Mouse (Mus musculus) G1E (cell line): ENCODE measurements at regions not wholly inside any gene's neighbourhood (a gene's known extent, or its start where the extent isn't known, plus 50 kb on each side); places are given as distances from the start of the nearest gene placed in this dataset.

ENCODE experiments used
- ATAC-seq: 2 replicates; pipeline ENCODE4 v1.8.0; 2016; ENCODE audit warnings: mild to moderate bottlenecking; ENCODE audit not compliant: insufficient number of reproducible peaks, poor library complexity, low FRiP score, severe bottlenecking; ENCODE audit errors: extremely low read depth
- DNase-seq: peaks from one replicate; pipeline ENCODE4 v3.0.0; 2012; ENCODE audit warnings: low spot score
- H3K27me3 ChIP-seq: 2 replicates; pipeline ENCODE4 v1.6.1; 2012; ENCODE audit warnings: mild to moderate bottlenecking, low read length, inconsistent platforms; ENCODE audit not compliant: insufficient read depth
- H3K36me3 ChIP-seq: replicated peaks from 2 replicates; pipeline ENCODE3; 2012; ENCODE audit warnings: mild to moderate bottlenecking, inconsistent platforms
- H3K4me1 ChIP-seq: 2 replicates; pipeline ENCODE4 v1.6.1; 2012; ENCODE audit warnings: low read depth, low read length, inconsistent platforms, mixed read lengths; ENCODE audit not compliant: insufficient read depth
- H3K4me3 ChIP-seq: 2 replicates; pipeline ENCODE4 v1.5.1; 2012; ENCODE audit warnings: low read depth, mild to moderate bottlenecking, inconsistent platforms, low read length, moderate library complexity, mixed read lengths
- H3K9me3 ChIP-seq: replicated peaks from 2 replicates; pipeline ENCODE4 v1.6.1; 2012; ENCODE audit warnings: inconsistent platforms
- CTCF ChIP-seq: IDR thresholded peaks from 2 replicates; pipeline ENCODE4 v1.5.1; 2012; ENCODE audit warnings: low read depth, low read length, inconsistent platforms, mixed read lengths
- GATA1 ChIP-seq: IDR thresholded peaks from 2 replicates; pipeline ENCODE4 v1.6.1; 2012; ENCODE audit warnings: borderline replicate concordance, low read length, inconsistent platforms, mixed read lengths
- GATA2 ChIP-seq: IDR thresholded peaks from 2 replicates; pipeline ENCODE4 v1.6.1; 2012; ENCODE audit warnings: low read depth, low read length, inconsistent platforms, borderline replicate concordance
- POLR2AphosphoS5 ChIP-seq: IDR thresholded peaks from 2 replicates; pipeline ENCODE4 v1.6.1; 2012; ENCODE audit warnings: low read depth, low read length, inconsistent platforms; ENCODE audit not compliant: insufficient replicate concordance
- TAL1 ChIP-seq: conservative IDR thresholded peaks from 2 replicates; pipeline ENCODE4 v1.6.1; 2012; ENCODE audit warnings: low read depth, low read length, inconsistent platforms, mixed read lengths

DNA sequence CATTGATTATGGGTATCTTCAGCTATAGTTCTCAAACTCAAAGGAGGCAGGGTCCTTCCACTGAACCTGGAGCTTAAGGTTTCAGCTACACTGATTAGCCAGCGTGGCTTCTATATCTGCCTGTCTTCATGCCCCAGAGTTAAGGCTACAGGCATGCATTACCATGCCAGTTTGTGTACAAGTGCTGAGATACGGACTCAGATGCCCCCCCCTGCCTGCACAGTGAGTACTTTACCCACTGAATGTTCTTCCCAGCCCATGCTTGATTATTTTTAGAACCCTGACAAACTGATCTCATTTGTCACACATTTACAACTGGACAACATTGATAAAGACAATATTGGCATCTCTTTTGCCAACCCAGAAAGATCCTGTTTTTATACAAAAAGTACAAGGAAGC lies 206.8 kb upstream of the Hey2 start:
- no peak for TF ChIP-seq POLR2AphosphoS5
- TF ChIP-seq CTCF, result no peak
- no peak for TF ChIP-seq TAL1
- TF ChIP-seq GATA1, result no peak
- no peak for TF ChIP-seq GATA2
- DNase-seq (no peak), ATAC-seq (no peak)
- no peak overlapping the region for H3K4me3 ChIP-seq
- H3K4me1 ChIP-seq, result peaks cover 9% of the 10 kb centered on the region
- no peaks in the 10 kb centered on the region for H3K9me3 ChIP-seq
- no peaks in the 10 kb centered on the region for H3K36me3 ChIP-seq
- H3K27me3 ChIP-seq, result no peaks in the 10 kb centered on the region

DNA sequence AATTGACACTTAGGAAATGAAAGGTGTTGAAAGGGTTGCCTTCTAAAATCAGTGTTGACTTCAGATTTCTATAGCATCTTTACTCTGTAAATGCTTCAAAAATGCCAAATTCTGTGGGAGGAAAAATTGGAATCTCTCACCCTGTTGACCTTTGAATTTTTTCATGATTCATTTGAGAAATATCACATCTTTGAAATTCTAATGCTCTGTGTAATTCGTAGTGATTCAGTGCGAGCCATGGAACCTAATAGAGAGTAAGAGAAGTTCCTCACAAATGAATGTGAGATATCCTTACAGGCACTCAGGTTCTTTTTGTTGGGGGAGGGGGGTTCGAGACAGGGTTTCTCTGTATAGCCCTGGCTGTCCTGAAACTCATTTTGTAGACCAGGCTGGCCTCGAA lies 193.0 kb upstream of the Hey2 start:
- Histone ChIP-seq H3K9me3 (no peaks in the 10 kb centered on the region), H3K27me3 (no peaks in the 10 kb centered on the region), H3K4me3 (no peak overlapping the region), H3K4me1 (no peaks in the 10 kb centered on the region), H3K36me3 (no peaks in the 10 kb centered on the region)
- DNase-seq (no peak), ATAC-seq (no peak)
- TF ChIP-seq CTCF, result no peak
- no peak for TF ChIP-seq POLR2AphosphoS5
- no peak for TF ChIP-seq GATA1
- no peak for TF ChIP-seq GATA2
- no peak for TF ChIP-seq TAL1

DNA sequence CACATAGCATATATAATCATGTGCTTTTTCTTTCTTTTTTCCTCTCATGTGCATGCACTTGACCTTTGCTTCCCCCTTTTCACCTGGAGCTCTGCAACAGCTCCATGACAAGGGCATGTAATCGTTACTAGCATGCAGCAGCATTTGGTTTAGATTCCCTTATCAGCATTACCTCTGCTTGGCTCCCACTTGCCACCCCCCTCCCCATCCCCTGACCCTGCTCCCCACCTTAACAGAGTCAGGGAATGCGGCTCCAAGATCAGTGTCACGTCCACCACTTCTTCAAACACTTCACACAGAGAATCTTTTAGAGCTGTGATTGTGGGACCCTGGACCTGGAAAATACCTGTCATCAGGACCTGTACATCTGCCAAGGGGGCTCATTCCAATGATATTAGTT lies 192.2 kb upstream of the Hey2 start:
- no peaks in the 10 kb centered on the region for H3K4me1 ChIP-seq
- TF ChIP-seq GATA2 (no peak), CTCF (no peak), TAL1 (no peak), POLR2AphosphoS5 (no peak), GATA1 (no peak)
- no peaks in the 10 kb centered on the region for H3K9me3 ChIP-seq
- ATAC-seq (no peak), DNase-seq (no peak)
- H3K27me3 ChIP-seq, result no peaks in the 10 kb centered on the region
- no peaks in the 10 kb centered on the region for H3K36me3 ChIP-seq
- no peak overlapping the region for H3K4me3 ChIP-seq

DNA sequence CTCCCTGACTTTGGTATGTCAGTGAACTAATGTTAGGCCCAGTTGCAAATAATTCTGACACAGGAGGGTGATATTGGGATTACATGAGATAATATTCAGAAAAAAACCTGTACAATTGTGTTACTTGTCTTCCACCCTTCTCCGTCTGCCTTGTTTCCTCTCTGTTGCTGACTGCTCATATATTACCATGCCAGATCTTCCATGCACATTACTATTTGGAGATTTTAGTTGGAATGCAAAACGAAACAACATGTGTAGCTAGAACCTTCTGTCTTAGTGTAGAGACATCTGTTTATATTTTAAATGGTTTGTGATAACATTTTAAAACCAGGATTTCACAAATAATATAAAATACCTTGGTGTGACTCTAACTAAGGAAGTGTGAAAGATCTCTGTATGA lies 188.1 kb upstream of the Hey2 start:
- ATAC-seq (no peak), DNase-seq (no peak)
- Histone ChIP-seq H3K9me3 (no peaks in the 10 kb centered on the region), H3K27me3 (no peaks in the 10 kb centered on the region), H3K4me3 (no peak overlapping the region), H3K4me1 (no peaks in the 10 kb centered on the region), H3K36me3 (no peaks in the 10 kb centered on the region)
- no peak for TF ChIP-seq GATA2
- no peak for TF ChIP-seq CTCF
- TF ChIP-seq POLR2AphosphoS5, result no peak
- TF ChIP-seq GATA1, result no peak
- TF ChIP-seq TAL1, result no peak

DNA sequence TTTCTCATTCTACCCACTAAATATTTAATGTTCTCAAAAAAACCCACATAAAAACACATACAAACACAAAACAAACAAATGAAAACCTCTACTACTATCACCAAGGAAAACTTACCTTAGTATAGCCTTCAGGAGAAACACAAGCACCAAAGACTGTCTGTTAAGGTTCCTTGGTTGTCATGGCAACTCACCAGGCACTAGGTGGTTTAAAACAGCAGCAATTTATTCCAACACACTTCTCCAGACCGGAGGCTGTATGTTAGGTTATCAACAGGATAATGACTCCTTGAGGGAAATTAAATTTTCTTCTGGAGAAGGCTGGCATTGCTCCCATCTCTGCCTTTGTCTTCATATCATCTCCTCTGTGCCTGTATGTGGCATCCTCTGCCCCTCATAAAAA lies 183.8 kb upstream of the Hey2 start:
- Histone ChIP-seq H3K27me3 (no peaks in the 10 kb centered on the region), H3K4me3 (no peak overlapping the region), H3K9me3 (no peaks in the 10 kb centered on the region), H3K36me3 (no peaks in the 10 kb centered on the region), H3K4me1 (no peaks in the 10 kb centered on the region)
- DNase-seq, result no peak
- no peak for ATAC-seq
- TF ChIP-seq POLR2AphosphoS5, result no peak
- TF ChIP-seq CTCF, result no peak
- no peak for TF ChIP-seq GATA1
- TF ChIP-seq TAL1, result no peak
- TF ChIP-seq GATA2, result no peak

DNA sequence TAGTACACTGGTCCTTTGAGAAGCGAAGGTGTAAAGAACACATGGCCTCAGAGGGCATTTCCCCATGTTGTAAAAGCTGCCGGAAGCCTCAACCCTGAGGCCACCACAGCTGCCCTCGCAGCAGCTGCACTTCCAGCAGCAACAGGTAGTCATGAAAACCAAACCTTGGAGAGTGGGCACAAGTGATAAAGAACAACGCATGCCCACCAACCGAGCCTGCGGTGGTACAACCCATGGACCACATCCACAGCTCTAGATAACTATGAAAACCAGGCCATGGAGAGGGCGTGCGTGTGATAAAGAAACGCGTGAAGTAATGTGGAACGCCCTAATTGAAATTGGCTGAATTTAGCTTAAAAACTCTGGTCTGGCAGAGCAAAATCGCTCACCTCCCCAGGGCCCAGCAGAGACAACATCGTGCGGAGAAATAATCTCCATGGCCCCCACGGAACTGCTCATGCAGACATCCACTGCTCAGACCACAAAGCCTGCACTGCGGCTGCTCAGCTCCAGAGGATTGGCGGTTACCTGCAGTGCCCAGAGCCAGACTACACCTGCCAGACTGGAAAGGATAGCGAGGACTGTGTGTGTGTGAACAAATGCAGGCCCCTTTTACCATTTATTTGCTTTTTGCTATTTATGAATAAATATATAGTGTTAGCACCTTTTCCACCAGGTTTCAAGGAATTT lies 170.2 kb upstream of the Hey2 start:
- no peak for ATAC-seq
- TF ChIP-seq CTCF (no peak), POLR2AphosphoS5 (no peak), GATA2 (no peak), GATA1 (no peak), TAL1 (no peak)
- no peak for DNase-seq

DNA sequence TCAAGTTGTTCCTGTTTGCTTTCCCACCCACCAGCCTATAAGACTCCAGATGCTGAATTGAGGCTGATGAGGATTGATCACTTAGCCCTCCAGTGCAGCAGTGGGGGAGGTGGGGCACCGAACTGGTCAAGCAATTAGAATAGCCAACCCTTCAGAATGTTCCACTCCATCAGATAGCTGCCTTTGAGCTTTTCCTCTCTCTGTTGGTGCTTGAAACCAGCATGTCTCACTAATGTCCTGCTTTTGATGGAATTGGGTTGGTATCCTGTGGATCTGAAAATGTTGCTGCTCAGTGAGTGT lies 167.3 kb upstream of the Hey2 start:
- no peaks in the 10 kb centered on the region for H3K36me3 ChIP-seq
- peaks cover 3% of the 10 kb centered on the region for H3K27me3 ChIP-seq
- TF ChIP-seq GATA2, result no peak
- TF ChIP-seq GATA1, result no peak
- no peak for TF ChIP-seq POLR2AphosphoS5
- TF ChIP-seq TAL1, result no peak
- TF ChIP-seq CTCF, result no peak
- H3K4me1 ChIP-seq, result no peaks in the 10 kb centered on the region
- ATAC-seq, result no peak
- DNase-seq, result no peak
- H3K4me3 ChIP-seq, result no peak overlapping the region
- H3K9me3 ChIP-seq, result no peaks in the 10 kb centered on the region

More for the DNA sequence above, 170.2 kb upstream of the Hey2 start:
- Histone ChIP-seq H3K27me3 (peaks cover 3% of the 10 kb centered on the region), H3K9me3 (no peaks in the 10 kb centered on the region), H3K4me1 (no peaks in the 10 kb centered on the region), H3K36me3 (no peaks in the 10 kb centered on the region), H3K4me3 (no peak overlapping the region)
